Mouse (Mus musculus) retina, postnatal 1 day (tissue): Measurements from ENCODE around the gene Upp2.
A peak's percentile ranks its signal among the peaks of the same experiment; 100 is the strongest.

ENCODE experiments used
- DNase-seq: peaks from one replicate; pipeline ENCODE4 v3.0.0-alpha.2; 2012

Upp2 gene

GRCm38 (mm10) chr2:58625681-58626080 is 58.6 kb downstream of the Upp2 start:
- DNase-seq = no peak

GRCm38 (mm10) chr2:58626136-58626769 is 59.2 kb downstream of the Upp2 start:
- DNase-seq = no peak

- no peak for DNase-seq
Measured at GRCm38 (mm10) chr2:58627981-58628380, 60.9 kb downstream of the Upp2 start.

- DNase-seq = no peak
Measured at GRCm38 (mm10) chr2:58628993-58629392, 61.9 kb downstream of the Upp2 start.

GRCm38 (mm10) chr2:58629440-58629839 is 62.3 kb downstream of the Upp2 start:
- DNase-seq = no peak

GRCm38 (mm10) chr2:58633791-58634190 is 66.7 kb downstream of the Upp2 start:
- DNase-seq = no peak

- no peak for DNase-seq
Measured at GRCm38 (mm10) chr2:58641761-58642555, 74.9 kb downstream of the Upp2 start.

GRCm38 (mm10) chr2:58645667-58646066 is 78.6 kb downstream of the Upp2 start:
- no peak for DNase-seq

GRCm38 (mm10) chr2:58655169-58655568 is 88.1 kb downstream of the Upp2 start:
- no peak for DNase-seq

- no peak for DNase-seq
Measured at GRCm38 (mm10) chr2:58656959-58657358, 89.9 kb downstream of the Upp2 start.

- no peak for DNase-seq
Measured at GRCm38 (mm10) chr2:58657855-58658254, 90.8 kb downstream of the Upp2 start.

GRCm38 (mm10) chr2:58660591-58660990 is 93.5 kb downstream of the Upp2 start:
- DNase-seq = no peak

- no peak for DNase-seq
Measured at GRCm38 (mm10) chr2:58661116-58661515, 94.0 kb downstream of the Upp2 start.

- no peak for DNase-seq
Measured at GRCm38 (mm10) chr2:58662661-58663060, 95.6 kb downstream of the Upp2 start.

GRCm38 (mm10) chr2:58663404-58664120 is 96.5 kb downstream of the Upp2 start:
- peak; percentile 51 for DNase-seq

- DNase-seq = peak; percentile 74
Measured at GRCm38 (mm10) chr2:58665081-58665814, 98.2 kb downstream of the Upp2 start.

- no peak for DNase-seq
Measured at GRCm38 (mm10) chr2:58667298-58667697, 100.2 kb downstream of the Upp2 start.

- peak; percentile 74 for DNase-seq
Measured at GRCm38 (mm10) chr2:58667991-58668390, 100.9 kb downstream of the Upp2 start.

- DNase-seq = no peak
Measured at GRCm38 (mm10) chr2:58669114-58669513, 102.0 kb downstream of the Upp2 start.

- no peak for DNase-seq
Measured at GRCm38 (mm10) chr2:58672520-58672919, 105.4 kb downstream of the Upp2 start.

- DNase-seq = no peak
Measured at GRCm38 (mm10) chr2:58679968-58680367, 112.9 kb downstream of the Upp2 start.

- DNase-seq = peak; percentile 70
Measured at GRCm38 (mm10) chr2:58680794-58681193, 113.7 kb downstream of the Upp2 start.

GRCm38 (mm10) chr2:58681394-58681793 is 114.3 kb downstream of the Upp2 start:
- no peak for DNase-seq
